Mouse (Mus musculus) erythroblast, embryonic 14.5 days (primary cell): ENCODE results near the gene Hras.

Source experiments
- GATA1 ChIP-seq: IDR thresholded peaks from 2 replicates; pipeline ENCODE4 v1.6.1; 2012; ENCODE audit warnings: low read length, inconsistent platforms, mixed read lengths
- TAL1 ChIP-seq: IDR thresholded peaks from 3 replicates; pipeline ENCODE4 v1.6.1; 2012; ENCODE audit warnings: low read length, inconsistent platforms, mixed read lengths

GRCm38 (mm10) chr7:141147044-141147443 lies 46.8 kb downstream of the Hras start:
- TF ChIP-seq GATA1, result no peak
- TF ChIP-seq TAL1, result no peak
